Comparison of ENCODE assay signal across 8 mouse cellular contexts in the genomic region with DNA sequence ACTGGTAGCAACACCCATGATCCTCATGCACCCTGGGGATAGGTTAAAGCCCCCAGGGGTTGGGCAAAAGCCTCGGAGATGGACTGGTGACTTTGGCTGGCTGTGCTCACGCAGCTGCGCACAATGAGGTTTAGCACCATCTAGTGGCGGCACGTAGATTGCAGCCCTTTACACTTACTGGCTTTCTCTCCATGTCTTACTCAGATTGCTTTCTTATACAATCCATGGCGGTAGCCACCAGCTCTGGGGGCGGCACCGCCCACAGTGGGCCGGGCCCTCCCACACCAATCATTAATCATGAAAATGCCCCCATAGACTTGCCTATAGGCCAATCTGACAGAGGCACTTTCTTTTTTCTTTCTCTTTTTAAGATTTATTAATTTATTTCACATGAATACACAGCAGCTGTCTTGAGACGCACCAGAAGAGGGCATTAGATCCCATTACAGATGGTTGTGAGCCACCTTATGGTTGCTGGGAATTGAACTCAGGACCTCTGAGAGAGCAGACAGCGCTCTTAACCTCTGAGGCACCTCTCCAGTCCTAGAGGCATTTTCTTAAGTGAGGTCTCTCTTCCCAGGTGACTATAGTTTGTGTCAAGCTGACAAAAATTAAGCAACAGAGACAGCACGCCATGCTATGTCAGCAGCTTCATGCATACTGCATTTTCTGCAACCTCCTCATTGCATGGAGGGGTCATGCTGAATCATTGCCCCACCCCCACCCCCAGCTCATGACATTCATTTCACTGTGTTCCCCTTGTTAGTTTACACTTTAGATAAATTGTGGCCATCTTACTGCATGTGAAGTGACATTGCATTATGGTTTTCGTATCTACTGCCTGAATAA. TPM values are rescaled to one million over a fixed set of nuclear protein-coding genes. Genes with fewer than 3 reads are reported as not detected.
DNase-seq lines count a peak whose midpoint lies in the region; ATAC-seq and TF ChIP-seq lines count a peak whose summit lies in the region.

No protein-coding gene starts in this region.

- intact Hi-C loops in heart, adult 2 months (cut with DNase I), result no loop called here
- intact Hi-C loops in left cerebral cortex, postnatal 14 days (cut with DNase I), result no loop called here

- no peaks in the 10 kb centered on the region for H3K9me3 ChIP-seq in embryonic facial prominence, embryonic 12.5 days

- no peak overlapping the region for H3K9ac ChIP-seq in embryonic facial prominence, embryonic 12.5 days
- no peak overlapping the region for H3K9ac ChIP-seq in heart, adult 2 months (ENCODE audit: low read depth, low read length)

- TF ChIP-seq CTCF in heart, adult 2 months (IDR thresholded peaks at IDR 0.05), result peak; percentile 61

- H3K4me2 ChIP-seq in embryonic facial prominence, embryonic 12.5 days (replicated peaks), result no peak overlapping the region

- H3K4me1 ChIP-seq in embryonic facial prominence, embryonic 12.5 days, result no peaks in the 10 kb centered on the region
- no peaks in the 10 kb centered on the region for H3K4me1 ChIP-seq in heart, adult 2 months (ENCODE audit: control insufficient read depth, insufficient read depth, low read length)

- 27% methylated on average over 13 of the region's 13 CpGs for WGBS in embryonic facial prominence, embryonic 12.5 days
- 26% methylated on average over 13 of the region's 13 CpGs for WGBS in heart, adult 2 months

- H3K27ac ChIP-seq in embryonic facial prominence, embryonic 12.5 days, result no peak overlapping the region
- no peak overlapping the region for H3K27ac ChIP-seq in heart, adult 2 months

- no peak for TF ChIP-seq POLR2A in heart, adult 2 months (IDR thresholded peaks at IDR 0.05; ENCODE audit: insufficient read depth, low read depth, low read length)

- peak; percentile 90 for ATAC-seq in embryonic facial prominence, embryonic 12.5 days (ENCODE audit: insufficient number of reproducible peaks, insufficient read depth, low FRiP score, low TSS enrichment)
- peak; percentile 99 for ATAC-seq in megakaryocyte progenitor cell, adult 5-6 weeks (replicated peaks; ENCODE audit: poor library complexity)

- no peaks in the 10 kb centered on the region for H3K79me2 ChIP-seq in heart, adult 2 months (replicated peaks; ENCODE audit: control insufficient read depth, insufficient read depth, low read length)

- TF ChIP-seq EP300 in heart, adult 2 months (IDR thresholded peaks at IDR 0.05; ENCODE audit: insufficient read depth, low read depth, low read length), result no peak

- no peak overlapping the region for H3K4me3 ChIP-seq in embryonic facial prominence, embryonic 12.5 days
- H3K4me3 ChIP-seq in heart, adult 2 months, result no peak overlapping the region

- DNase-seq in adrenal gland, postnatal 10 days, result peak; percentile 76
- DNase-seq in heart, adult 2 months, result peak; percentile 70 to 76
- peak; percentile 72 for DNase-seq in kidney, adult 11 months
- peak; percentile 79 to 80 for DNase-seq in left cerebral cortex, postnatal 14 days (ENCODE audit: low spot score in 2 of 2)
- peak; percentile 51 to 66 for DNase-seq in right cerebral cortex, postnatal 36 days (ENCODE audit: low spot score in 2 of 2)
- DNase-seq in c-Kit-positive CD71-positive TER-119-positive erythroid progenitor cells, embryonic 14.5 days (ENCODE audit: low spot score), result no peak

- H3K36me3 ChIP-seq in embryonic facial prominence, embryonic 12.5 days, result no peaks in the 10 kb centered on the region
- H3K36me3 ChIP-seq in heart, adult 2 months (ENCODE audit: control insufficient read depth, insufficient read depth, low read length), result no peaks in the 10 kb centered on the region

- no peaks in the 10 kb centered on the region for H3K27me3 ChIP-seq in embryonic facial prominence, embryonic 12.5 days
- H3K27me3 ChIP-seq in heart, adult 2 months (ENCODE audit: control insufficient read depth, insufficient read depth, low read length), result no peaks in the 10 kb centered on the region

RNA-seq across cellular contexts. Expression of gene Hunk, which starts 35.9 kb away (rescaled TPM):
- total RNA-seq in adrenal gland, postnatal 10 days (2021), result 1 to 10 TPM; 5.5 to 7.7 TPM
- 23.8 and 25.0 TPM in 2 replicates for polyA plus RNA-seq in embryonic facial prominence, embryonic 12.5 days (2016; fragmentation: Nextera tagmentation; extraction: Ambion mirVana)
- total RNA-seq in heart, adult 2 months (2021), result under 1 TPM; 0.44 to 0.59 TPM
- 0.53 and 0.59 TPM in 2 replicates for polyA plus RNA-seq in heart, adult 2 months (2012; rRNA removed)
- 10 to 100 TPM; 11.8 to 14.5 TPM for total RNA-seq in left cerebral cortex, postnatal 14 days (2021)
- not detected in 2 replicates for total RNA-seq in megakaryocyte progenitor cell, adult 5-6 weeks (2015)
- total RNA-seq in megakaryocyte progenitor cell, adult 5-6 weeks (2017), result not detected in 2 replicates

Comparison
In these comparisons a context has a peak if more than half of its experiments do, and no peak if none do; other contexts are left out.
1. RNA of gene Hunk, which starts 35.9 kb away (total RNA-seq): 11.8 to 14.5 TPM in left cerebral cortex, postnatal 14 days and 5.5 to 7.7 TPM in adrenal gland, postnatal 10 days; 0.44 to 0.59 TPM in heart, adult 2 months and not detected in megakaryocyte progenitor cell, adult 5-6 weeks; every median in the first group is over 4 times any median in the second.